Mouse (Mus musculus): ENCODE data around the gene Crtc2. TPM values are rescaled to one million over a fixed set of nuclear protein-coding genes. Genes with fewer than 3 reads are reported as not detected.

Crtc2 gene
- total RNA-seq, 1 experiment from 2014 or later = 18.8 TPM

DNA sequence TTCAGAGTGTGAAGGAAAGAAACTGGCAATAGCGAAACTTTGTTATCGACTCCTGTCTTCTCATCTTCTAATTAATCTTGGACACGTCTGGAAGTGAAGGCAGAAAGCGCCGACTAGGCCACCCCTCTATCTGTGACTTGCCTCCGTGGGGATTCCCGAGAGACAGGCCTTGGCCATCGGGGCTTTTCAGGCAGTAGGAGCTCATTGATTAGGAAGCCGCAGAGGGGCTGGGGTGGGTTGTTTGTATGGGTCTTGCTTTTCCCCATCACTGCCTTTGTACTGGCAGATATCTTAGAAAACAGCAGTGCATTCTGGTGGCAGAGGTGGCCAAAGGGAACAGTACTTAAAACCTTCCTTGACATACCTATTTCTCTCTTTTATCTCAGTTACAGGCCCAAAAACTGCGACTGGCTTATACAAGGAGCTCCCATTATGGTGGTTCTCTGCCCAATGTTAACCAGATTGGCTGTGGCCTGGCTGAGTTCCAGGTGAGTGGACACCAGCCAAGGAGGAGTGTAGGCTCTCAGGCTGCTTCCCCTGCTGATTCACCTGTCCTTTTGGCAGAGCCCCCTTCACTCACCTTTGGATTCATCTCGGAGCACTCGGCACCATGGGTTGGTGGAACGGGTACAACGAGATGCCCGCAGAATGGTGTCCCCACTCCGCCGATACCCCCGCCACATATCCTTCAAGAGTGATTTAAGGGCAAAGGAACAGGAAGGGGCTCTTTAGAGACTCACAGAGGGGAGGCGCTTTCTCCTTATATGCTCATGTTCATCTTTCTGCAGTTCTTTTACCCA, 3.0 kb downstream of the Crtc2 start:
- no peak for ATAC-seq (replicated peaks in 1 of 2; ENCODE audit: insufficient read depth in 1 of 2, low FRiP score in 2 of 2, low TSS enrichment in 1 of 2, low read depth in 1 of 2, poor library complexity in 2 of 2, severe bottlenecking in 2 of 2)

DNA sequence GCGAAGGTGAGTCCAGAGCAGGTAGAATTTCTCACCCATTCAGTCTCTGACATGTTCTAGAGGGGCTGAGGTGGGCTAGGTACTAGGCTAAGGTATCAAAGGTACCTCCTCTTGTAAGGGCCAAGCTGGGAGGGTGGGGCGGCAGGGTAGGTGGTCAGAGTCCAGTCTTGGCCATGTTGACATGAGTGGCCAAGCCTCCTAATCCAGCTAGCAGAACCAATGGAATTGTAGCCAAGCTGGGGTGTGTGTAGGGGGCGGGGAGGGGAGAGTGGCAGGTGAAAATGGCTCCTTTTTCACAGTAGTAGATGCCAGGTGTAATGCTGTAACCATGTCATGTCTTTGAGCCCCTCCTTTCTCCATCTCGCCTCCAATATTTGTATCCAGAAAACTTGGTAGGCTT, 4.6 kb downstream of the Crtc2 start:
- no peak for ATAC-seq (replicated peaks in 1 of 2; ENCODE audit: insufficient read depth in 1 of 2, low FRiP score in 2 of 2, low TSS enrichment in 1 of 2, low read depth in 1 of 2, poor library complexity in 2 of 2, severe bottlenecking in 2 of 2)

DNA sequence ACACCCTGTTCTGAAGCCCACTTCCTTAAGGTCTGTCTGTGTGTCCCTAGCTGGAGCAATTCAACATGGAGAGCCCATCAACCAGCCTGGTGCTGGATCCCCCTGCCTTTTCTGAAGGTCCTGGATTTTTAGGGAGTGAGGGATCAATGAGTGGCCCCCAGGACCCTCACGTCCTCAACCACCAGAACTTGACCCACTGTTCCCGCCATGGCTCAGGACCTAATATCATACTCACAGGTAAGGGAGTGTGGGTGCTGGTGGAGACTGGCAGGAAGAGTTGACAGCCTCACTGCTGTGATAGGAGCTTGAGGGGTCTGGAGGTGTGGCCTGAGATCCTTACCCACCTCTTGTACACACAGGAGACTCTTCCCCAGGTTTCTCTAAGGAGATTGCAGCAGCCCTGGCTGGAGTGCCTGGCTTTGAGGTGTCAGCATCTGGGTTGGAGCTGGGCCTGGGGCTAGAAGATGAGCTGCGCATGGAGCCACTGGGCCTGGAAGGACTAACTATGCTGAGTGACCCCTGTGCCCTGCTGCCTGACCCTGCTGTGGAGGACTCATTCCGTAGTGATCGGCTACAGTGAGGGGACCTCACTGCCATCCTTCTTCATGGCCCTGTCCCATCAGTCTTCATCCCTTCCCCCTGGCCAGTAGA, 9.3 kb downstream of the Crtc2 start:
- ATAC-seq (replicated peaks in 1 of 2; ENCODE audit: insufficient read depth in 1 of 2, low FRiP score in 2 of 2, low TSS enrichment in 1 of 2, low read depth in 1 of 2, poor library complexity in 2 of 2, severe bottlenecking in 2 of 2) = no peak

DNA sequence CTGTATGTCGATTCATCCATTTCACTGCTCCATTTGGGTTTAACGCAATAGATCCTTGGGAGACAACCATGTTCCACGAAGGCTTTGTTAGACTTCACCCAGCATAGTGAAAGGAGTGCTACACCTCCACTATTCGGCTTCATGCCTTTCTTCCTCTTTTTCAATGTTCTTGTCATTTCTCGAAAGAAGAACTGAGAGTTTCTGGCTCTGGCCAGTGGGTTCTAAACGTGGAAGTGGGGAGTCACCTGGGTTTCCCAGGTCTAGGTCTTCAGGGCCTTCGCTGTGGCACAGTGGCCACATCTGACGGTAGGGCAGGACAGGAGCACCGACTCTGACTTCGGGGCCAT, 10.7 kb downstream of the Crtc2 start:
- ATAC-seq (replicated peaks in 1 of 2; ENCODE audit: insufficient read depth in 1 of 2, low FRiP score in 2 of 2, low TSS enrichment in 1 of 2, low read depth in 1 of 2, poor library complexity in 2 of 2, severe bottlenecking in 2 of 2) = peak; percentile 18 to 26

DNA sequence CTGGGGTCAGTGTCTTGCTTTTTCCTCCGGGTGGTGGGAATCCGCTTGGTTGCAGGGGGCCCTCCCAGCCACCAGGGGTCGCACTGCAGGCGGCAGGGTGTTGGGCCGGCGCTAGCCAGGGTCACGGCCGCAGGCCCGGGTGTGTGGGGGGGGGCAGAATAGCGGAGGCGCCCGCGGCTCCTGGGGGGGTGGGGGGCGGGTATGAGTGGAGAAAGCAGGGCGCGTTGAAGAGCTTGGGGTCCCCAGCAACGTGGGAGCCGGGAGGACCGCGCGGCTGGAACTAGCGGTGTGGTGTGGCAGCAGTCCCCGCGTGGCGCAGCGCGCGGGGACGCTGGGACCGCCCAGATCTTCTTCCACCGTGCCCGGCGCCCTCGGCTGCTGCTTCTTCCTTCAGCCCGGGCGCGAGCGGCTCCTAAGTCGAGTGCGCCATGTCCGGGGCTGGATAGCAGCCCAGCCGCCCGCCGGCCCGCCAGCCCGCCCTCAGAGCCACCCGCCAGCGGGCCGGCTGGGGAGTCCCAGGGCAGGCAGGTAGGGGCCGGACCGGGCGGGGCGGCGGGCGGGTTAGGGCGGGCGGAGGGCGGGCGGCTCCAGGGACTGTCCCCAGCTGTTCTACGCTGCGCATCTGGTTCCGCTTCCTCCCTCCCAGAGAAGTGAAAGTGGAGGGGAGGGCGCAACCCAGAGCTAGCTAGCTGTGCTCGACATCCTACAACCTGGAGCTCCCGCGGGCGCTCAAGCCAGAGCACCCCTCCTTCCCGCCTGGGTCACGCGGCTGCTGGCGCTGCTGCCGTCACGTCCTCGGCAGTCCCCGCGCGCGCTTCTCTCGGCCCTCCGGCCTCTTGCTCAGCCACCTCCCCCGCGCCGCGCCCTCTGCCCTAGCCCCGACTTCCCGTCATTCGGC, 11.3 kb downstream of the Crtc2 start, which contains the start of gene Dennd4b:
TSS of gene Dennd4b (plus strand) at position 152 of the 898 bp plus-strand sequence.
- peak; percentile 74 to 79 for ATAC-seq (replicated peaks in 1 of 2; ENCODE audit: insufficient read depth in 1 of 2, low FRiP score in 2 of 2, low TSS enrichment in 1 of 2, low read depth in 1 of 2, poor library complexity in 2 of 2, severe bottlenecking in 2 of 2)

DNA sequence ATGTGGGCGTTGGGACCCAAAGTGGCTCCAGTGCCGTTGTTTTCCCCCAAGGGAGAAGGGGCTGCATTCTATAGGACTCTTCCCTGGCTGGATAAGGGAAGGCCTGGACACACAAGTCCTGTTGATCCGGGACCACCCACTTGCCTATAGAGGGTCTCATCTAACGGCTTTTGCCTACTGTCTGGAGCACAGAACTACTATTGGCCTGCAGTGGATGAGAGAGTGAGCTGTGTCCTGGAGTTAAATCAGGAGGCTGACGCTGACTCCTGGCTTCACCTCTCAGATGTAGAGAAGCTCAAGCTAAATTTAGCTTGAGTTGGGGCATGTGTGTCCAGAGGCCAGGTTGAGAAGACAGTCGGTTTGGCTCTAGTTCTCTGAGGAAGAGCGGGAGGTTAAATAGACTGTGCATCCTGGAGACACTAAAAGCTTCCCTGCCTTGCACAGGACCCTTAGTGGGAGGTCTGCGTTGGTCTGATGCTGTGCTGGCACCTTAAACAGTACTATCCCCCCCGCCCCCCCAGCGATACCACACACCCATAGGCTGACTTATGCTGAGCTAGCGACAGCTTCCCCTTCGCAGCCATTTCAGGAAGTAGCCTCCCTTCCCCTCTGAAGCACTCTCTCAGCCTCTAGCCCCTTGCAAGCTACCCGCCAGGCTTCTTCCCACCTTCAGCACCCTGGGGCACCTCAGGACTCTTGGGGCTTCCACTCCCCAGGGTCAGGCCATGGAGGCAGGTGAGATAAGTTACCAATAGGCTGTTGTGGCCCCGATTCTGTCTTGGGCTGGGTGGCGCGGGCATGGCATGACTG, 12.2 kb downstream of the Crtc2 start:
- ATAC-seq (replicated peaks in 1 of 2; ENCODE audit: insufficient read depth in 1 of 2, low FRiP score in 2 of 2, low TSS enrichment in 1 of 2, low read depth in 1 of 2, poor library complexity in 2 of 2, severe bottlenecking in 2 of 2) = peak; percentile 42 to 50

DNA sequence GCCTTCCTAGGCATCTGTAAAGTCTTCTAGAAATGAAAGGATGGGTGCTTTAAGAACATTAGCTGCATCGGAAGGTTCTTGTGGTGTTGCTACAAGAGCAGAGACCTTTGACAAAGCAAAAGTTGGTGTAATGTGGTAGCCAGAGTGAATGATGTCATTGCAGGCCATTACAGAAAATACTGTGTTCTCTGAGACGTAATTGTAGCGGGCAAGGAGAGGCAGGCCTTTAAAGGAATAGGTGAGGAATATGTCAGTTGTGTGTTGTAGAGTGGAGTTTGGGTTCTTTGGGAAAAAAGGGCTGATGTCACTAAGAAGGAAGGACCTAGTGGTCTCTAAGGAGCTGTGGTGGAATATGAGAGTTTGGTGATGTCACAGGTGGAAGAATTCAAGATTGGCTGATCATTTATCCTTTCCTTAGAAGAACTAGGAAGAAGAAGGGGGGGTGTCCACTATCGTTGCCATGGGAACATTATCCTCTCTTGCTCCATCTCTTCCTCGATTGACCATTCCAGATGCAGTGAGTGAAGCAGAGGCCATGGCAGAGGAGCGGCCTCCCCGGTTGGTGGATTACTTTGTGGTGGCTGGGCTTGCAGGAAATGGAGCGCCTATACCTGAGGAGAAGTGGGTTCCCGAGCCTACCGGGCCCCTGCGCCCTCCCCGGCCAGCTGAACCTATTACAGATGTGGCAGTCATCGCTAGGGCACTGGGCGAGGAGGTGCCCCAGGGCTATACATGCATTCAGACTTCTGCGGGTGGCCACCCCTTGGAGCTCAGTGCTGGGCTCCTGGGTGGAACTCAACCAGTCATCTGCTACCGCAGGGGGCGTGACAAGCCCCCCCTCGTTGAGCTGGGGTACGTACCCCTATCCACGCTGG, 13.2 kb downstream of the Crtc2 start:
- ATAC-seq (replicated peaks in 1 of 2; ENCODE audit: insufficient read depth in 1 of 2, low FRiP score in 2 of 2, low TSS enrichment in 1 of 2, low read depth in 1 of 2, poor library complexity in 2 of 2, severe bottlenecking in 2 of 2) = no peak

DNA sequence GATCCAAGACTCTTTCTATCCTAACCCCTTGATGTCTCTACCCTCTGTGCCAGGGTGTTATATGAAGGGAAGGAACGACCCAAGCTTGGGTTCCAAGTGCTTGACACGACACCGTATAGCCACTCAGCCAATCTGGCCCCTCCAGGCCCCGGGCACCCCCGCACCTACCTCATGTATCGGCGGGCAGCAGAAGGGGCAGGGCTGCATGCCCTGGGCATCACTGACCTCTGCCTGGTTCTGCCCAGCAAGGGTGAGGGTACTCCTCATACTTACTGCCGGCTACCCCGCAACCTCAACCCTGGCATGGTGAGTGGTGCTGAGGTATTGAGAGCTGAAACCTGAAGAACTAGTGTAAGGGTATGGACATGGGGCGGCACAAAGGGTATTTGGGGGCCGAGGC, 14.2 kb downstream of the Crtc2 start:
- ATAC-seq (replicated peaks in 1 of 2; ENCODE audit: insufficient read depth in 1 of 2, low FRiP score in 2 of 2, low TSS enrichment in 1 of 2, low read depth in 1 of 2, poor library complexity in 2 of 2, severe bottlenecking in 2 of 2) = no peak

DNA sequence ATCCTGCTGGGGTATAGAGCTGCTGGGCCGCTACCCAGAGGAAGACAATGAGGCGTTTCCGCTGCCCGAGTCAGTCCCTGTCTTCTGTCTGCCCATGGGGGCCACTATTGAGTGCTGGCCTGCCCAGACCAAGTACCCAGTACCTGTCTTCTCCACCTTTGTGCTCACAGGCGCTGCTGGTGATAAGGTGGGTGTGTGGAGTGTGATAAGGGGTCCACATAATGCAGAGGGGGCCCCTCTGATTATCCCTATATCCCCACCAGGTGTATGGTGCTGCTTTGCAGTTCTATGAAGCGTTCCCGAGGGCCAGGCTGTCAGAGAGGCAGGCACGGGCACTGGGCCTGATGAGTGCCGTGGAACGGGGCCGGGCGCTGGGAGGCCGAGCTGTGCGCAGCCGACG, 15.0 kb downstream of the Crtc2 start:
- no peak for ATAC-seq (replicated peaks in 1 of 2; ENCODE audit: insufficient read depth in 1 of 2, low FRiP score in 2 of 2, low TSS enrichment in 1 of 2, low read depth in 1 of 2, poor library complexity in 2 of 2, severe bottlenecking in 2 of 2)

DNA sequence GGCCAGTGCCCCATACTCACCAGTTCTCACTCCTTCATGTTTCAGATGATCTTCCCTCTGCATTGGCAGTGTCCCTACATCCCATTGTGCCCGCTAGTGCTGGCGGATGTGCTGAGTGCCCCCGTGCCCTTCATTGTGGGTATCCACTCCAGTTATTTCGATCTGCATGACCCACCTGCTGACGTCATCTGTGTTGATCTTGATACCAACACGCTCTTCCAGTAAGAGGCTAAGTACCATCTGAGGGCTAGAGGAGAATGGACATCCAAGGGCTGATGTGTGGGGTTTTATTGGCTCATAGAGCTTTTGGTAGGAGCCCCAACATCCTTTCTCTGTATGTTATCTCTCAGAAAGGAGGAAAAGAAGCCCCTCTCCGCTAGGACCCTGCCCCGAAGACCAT, 16.8 kb downstream of the Crtc2 start:
- no peak for ATAC-seq (replicated peaks in 1 of 2; ENCODE audit: insufficient read depth in 1 of 2, low FRiP score in 2 of 2, low TSS enrichment in 1 of 2, low read depth in 1 of 2, poor library complexity in 2 of 2, severe bottlenecking in 2 of 2)

DNA sequence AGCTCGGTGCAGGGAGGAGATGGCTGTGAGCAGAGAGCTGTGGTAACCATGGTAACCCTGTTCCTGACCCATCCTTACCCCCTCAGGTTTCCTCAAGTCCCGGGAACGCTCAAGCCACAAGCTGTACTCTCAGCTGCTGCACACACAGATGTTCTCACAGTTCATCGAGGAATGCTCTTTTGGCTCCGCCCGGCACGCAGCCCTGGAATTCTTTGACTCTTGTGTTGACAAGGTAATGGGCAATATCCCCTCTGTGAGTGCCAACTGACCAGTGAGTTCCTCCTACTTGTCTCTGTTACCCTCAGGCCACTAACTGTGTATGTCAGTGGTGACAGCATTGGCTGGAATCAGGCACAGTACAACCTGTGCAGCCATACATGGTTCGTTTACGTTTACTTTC, 18.2 kb downstream of the Crtc2 start:
- no peak for ATAC-seq (replicated peaks in 1 of 2; ENCODE audit: insufficient read depth in 1 of 2, low FRiP score in 2 of 2, low TSS enrichment in 1 of 2, low read depth in 1 of 2, poor library complexity in 2 of 2, severe bottlenecking in 2 of 2)

DNA sequence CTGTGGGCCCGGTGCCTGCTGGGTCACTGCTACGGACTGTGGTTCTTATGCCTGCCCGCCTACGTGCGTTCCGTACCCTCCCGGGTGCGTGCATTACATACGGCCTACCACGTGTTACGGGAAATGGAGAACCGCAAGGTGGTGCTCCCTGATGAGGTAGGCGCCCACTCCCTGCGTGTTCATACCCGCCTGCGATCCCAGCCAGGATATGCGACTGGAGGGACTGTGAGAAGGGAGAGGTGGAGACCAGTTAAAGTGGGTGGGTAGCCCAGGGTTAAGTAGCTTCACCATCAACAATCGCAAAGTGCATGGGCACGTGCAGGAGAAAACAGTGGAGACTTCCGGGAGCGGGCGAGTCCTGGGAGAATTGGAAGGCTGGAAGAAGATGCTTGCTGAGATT, 19.9 kb downstream of the Crtc2 start:
- ATAC-seq (replicated peaks in 1 of 2; ENCODE audit: insufficient read depth in 1 of 2, low FRiP score in 2 of 2, low TSS enrichment in 1 of 2, low read depth in 1 of 2, poor library complexity in 2 of 2, severe bottlenecking in 2 of 2) = no peak

DNA sequence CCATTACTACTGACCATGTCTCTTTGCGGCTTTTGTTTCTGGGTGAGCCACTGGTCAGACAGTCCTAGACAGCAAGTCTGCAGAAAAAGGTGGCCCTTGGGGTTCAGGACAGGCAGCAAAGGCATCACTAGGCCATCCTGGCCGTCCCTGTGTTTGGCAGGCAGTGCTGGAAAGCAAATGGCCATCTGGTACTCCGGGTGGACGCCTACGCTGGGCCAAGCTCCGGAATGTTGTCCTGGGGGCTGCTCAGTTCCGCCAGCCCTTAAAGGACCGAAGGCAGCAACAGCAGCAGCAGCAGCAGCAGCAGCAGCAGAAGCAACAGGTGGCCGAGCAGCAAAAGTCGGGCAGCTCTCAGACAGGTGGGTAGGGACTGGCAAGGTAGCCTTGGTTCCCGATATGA, 21.3 kb downstream of the Crtc2 start:
- ATAC-seq (replicated peaks in 1 of 2; ENCODE audit: insufficient read depth in 1 of 2, low FRiP score in 2 of 2, low TSS enrichment in 1 of 2, low read depth in 1 of 2, poor library complexity in 2 of 2, severe bottlenecking in 2 of 2) = no peak

DNA sequence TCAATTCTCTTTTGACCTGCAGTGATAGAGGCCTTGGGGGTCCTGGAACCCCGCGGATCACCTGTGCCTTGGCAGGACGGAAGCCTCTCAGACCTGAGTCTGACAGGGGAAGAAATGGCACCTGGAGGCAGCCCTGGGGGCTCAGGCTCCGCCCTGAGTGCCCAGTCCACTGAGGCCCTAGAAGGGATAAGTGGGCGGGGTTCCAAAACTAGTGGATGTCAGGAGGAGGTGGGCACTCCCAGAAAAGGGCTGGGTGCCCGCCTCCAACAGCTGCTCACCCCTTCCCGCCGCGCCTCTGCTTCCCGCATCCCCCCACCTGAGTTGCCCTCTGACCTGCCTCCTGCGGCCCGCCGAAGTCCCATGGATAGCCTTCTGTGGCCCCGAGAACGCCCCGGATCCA, 22.9 kb downstream of the Crtc2 start:
- no peak for ATAC-seq (replicated peaks in 1 of 2; ENCODE audit: insufficient read depth in 1 of 2, low FRiP score in 2 of 2, low TSS enrichment in 1 of 2, low read depth in 1 of 2, poor library complexity in 2 of 2, severe bottlenecking in 2 of 2)

DNA sequence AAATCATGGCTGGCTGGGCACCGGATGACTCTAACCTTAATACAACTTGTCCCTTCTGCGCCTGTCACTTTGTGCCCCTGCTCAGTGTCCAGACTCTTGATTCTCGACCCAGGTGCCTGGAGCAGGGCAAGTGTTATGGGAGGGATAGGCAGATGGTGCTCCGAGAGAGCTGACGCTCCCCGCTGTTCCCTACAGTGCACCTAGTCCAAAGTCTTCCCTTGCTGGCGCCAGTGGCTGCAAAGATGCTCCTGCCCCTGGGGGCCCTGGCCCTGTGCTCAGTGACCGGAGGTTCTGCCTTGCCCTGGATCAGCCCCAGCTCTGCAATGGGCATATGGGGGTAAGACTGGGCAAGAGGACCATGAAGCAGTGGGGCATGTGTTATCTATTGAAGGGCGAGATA, 23.8 kb downstream of the Crtc2 start:
- no peak for ATAC-seq (replicated peaks in 1 of 2; ENCODE audit: insufficient read depth in 1 of 2, low FRiP score in 2 of 2, low TSS enrichment in 1 of 2, low read depth in 1 of 2, poor library complexity in 2 of 2, severe bottlenecking in 2 of 2)

DNA sequence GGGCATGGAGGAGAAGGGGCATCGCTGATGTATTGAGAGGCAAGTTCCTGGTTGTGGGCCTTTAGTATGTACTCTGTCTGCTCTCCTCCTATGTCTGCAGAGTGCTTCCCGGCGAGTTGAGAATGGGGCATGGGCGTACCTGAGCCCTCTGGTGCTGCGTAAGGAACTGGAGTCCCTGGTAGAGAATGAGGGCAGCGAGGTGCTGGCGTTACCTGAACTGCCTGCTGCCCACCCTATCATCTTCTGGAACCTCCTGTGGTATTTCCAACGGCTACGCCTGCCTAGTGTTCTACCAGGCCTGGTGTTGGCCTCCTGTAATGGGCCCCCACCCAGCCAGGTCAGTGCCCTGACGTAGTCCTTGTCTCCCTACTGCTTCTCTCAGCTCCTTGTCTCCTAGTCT, 24.2 kb downstream of the Crtc2 start:
- ATAC-seq (replicated peaks in 1 of 2; ENCODE audit: insufficient read depth in 1 of 2, low FRiP score in 2 of 2, low TSS enrichment in 1 of 2, low read depth in 1 of 2, poor library complexity in 2 of 2, severe bottlenecking in 2 of 2) = no peak

DNA sequence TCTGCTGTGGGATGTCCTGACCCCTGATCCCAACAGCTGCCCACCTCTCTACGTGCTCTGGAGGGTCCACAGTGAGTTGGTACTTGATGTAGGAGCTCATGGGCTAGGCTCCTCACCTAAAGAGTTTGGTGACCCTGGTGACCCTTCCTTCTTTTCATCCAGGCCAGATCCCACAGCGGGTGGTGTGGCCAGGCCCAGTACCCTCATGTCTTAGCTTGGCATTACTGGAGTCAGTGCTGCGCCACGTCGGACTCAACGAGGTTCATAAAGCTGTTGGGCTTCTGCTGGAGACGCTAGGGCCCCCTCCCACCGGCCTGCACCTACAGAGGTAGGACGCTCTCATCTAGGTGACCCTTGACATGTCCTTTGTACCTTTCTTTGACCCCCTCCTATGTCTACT, 25.3 kb downstream of the Crtc2 start:
- no peak for ATAC-seq (replicated peaks in 1 of 2; ENCODE audit: insufficient read depth in 1 of 2, low FRiP score in 2 of 2, low TSS enrichment in 1 of 2, low read depth in 1 of 2, poor library complexity in 2 of 2, severe bottlenecking in 2 of 2)
